Mouse (Mus musculus): ENCODE measurements around the gene Pla2g2f.

The Pla2g2f gene

GRCm38 (mm10) chr4:138757416-138757815 is at the start of gene Pla2g2f:
Pla2g2f (minus strand) TSS chr4:138757626.
- no peak for DNase-seq

GRCm38 (mm10) chr4:138806920-138807541 is 49.6 kb upstream of the Pla2g2f start:
- no peak for DNase-seq

GRCm38 (mm10) chr4:138806160-138806559 is 48.7 kb upstream of the Pla2g2f start:
- no peak for DNase-seq

- DNase-seq, result no peak
These were observed 47.8 kb upstream of the Pla2g2f start for GRCm38 (mm10) chr4:138805248-138805647.

- no peak for DNase-seq
These were observed 45.5 kb upstream of the Pla2g2f start for GRCm38 (mm10) chr4:138802917-138803316.

GRCm38 (mm10) chr4:138801631-138802030 is 44.2 kb upstream of the Pla2g2f start:
- DNase-seq, result no peak

GRCm38 (mm10) chr4:138800134-138800744 is 42.8 kb upstream of the Pla2g2f start:
- DNase-seq, result no peak

- DNase-seq, result no peak
These were observed 39.8 kb upstream of the Pla2g2f start for GRCm38 (mm10) chr4:138797217-138797570.

GRCm38 (mm10) chr4:138796513-138797216 is 39.2 kb upstream of the Pla2g2f start:
- DNase-seq, result no peak

GRCm38 (mm10) chr4:138794344-138794743 is 36.9 kb upstream of the Pla2g2f start:
- DNase-seq, result no peak

- no peak for DNase-seq
These were observed 35.9 kb upstream of the Pla2g2f start for GRCm38 (mm10) chr4:138793276-138793675.

GRCm38 (mm10) chr4:138792599-138792998 is 35.2 kb upstream of the Pla2g2f start:
- no peak for DNase-seq

- no peak for DNase-seq
These were observed 34.0 kb upstream of the Pla2g2f start for GRCm38 (mm10) chr4:138791452-138791851.

GRCm38 (mm10) chr4:138788381-138788780 is 31.0 kb upstream of the Pla2g2f start:
- DNase-seq, result no peak

- DNase-seq, result no peak
These were observed 28.7 kb upstream of the Pla2g2f start for GRCm38 (mm10) chr4:138786141-138786540.

GRCm38 (mm10) chr4:138785721-138786120 is 28.3 kb upstream of the Pla2g2f start:
- DNase-seq, result no peak

- DNase-seq, result no peak
These were observed 24.7 kb upstream of the Pla2g2f start for GRCm38 (mm10) chr4:138782098-138782497.

- DNase-seq, result no peak
These were observed 22.9 kb upstream of the Pla2g2f start for GRCm38 (mm10) chr4:138780300-138780699.

GRCm38 (mm10) chr4:138777417-138778407 is 20.3 kb upstream of the Pla2g2f start:
- DNase-seq, result no peak

- DNase-seq, result no peak
These were observed 18.0 kb upstream of the Pla2g2f start, which contains the start of gene Pla2g2d for GRCm38 (mm10) chr4:138775435-138775834. Pla2g2d (plus strand) TSS chr4:138775735.

GRCm38 (mm10) chr4:138772386-138772785 is 15.0 kb upstream of the Pla2g2f start:
- no peak for DNase-seq

- DNase-seq, result no peak
These were observed 14.5 kb upstream of the Pla2g2f start for GRCm38 (mm10) chr4:138771970-138772369.

- no peak for DNase-seq
These were observed 4.8 kb upstream of the Pla2g2f start for GRCm38 (mm10) chr4:138762266-138762665.
